Mouse (Mus musculus): Measurements from ENCODE around the gene Pigg. TPM values are rescaled to one million over a fixed set of nuclear protein-coding genes. Genes with fewer than 3 reads are reported as not detected.

Pigg gene
- total and polyA plus RNA-seq, 2 experiments from 2014 or later: 2.5 to 7.2 TPM

DNA sequence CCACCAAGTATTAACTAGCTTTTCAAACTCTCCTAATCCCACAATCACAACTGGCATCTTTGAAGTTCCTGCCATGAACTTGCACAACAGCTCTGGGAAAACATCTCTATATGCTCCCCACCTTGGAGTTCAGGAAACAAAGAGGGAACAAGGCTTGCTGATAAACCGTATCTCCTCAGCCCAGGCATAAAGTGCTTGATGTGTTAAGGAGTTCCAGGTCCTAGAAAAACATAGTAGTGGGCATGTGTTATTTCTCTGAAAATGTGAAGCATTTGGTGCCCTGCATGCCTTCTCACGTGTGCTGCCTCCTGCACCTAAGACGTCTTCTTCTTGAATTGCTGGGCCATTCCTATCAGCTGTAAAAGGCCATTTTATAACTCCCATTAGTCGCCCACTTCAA, 25.0 kb downstream of the Pigg start:
- ATAC-seq (no peak), DNase-seq (ENCODE audit: low spot score) (no peak)
- Histone ChIP-seq H3K27me3 (ENCODE audit: insufficient read depth, low read length) (no peaks in the 10 kb centered on the region), H3K9me3 (ENCODE audit: low read length) (no peaks in the 10 kb centered on the region), H3K4me1 (ENCODE audit: insufficient read depth, low read length) (no peaks in the 10 kb centered on the region), H3K9ac (replicated peaks; ENCODE audit: low read length) (no peak overlapping the region), H3K4me3 (ENCODE audit: low read length) (no peak overlapping the region), H3K4me2 (ENCODE audit: low read depth, low read length) (no peak overlapping the region), H3K27ac (no peak overlapping the region), H3K36me3 (ENCODE audit: insufficient read depth, low read length) (peaks cover 18% of the 10 kb centered on the region)
- no peak for TF ChIP-seq CTCF (IDR thresholded peaks at IDR 0.05; ENCODE audit: low read depth)
- 85% methylated on average over 4 of the region's 4 CpGs for WGBS

DNA sequence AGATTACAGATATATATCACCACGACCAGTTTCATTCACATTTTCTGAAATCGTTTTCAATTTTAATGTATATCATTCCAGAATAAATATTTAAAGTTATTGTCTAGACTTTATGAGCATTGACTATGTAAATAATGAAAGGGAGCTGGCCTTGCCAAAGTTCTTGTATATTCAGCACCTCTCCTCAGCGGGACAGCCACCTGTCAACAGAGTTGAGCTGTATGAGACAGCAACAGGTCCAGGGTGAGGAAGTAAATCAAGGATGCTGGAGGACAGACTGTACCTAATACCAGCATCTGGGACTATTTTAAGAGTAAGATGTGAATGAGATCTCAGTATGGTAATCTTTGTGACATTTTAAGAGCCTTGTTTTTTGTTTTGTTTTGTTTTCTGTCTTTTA, 25.6 kb downstream of the Pigg start:
- Histone ChIP-seq H3K9ac (replicated peaks; ENCODE audit: low read length) (no peak overlapping the region), H3K4me3 (ENCODE audit: low read length) (no peak overlapping the region), H3K36me3 (ENCODE audit: insufficient read depth, low read length) (peaks cover 15% of the 10 kb centered on the region), H3K4me2 (ENCODE audit: low read depth, low read length) (no peak overlapping the region), H3K27ac (no peak overlapping the region), H3K9me3 (ENCODE audit: low read length) (no peaks in the 10 kb centered on the region), H3K4me1 (ENCODE audit: insufficient read depth, low read length) (no peaks in the 10 kb centered on the region), H3K27me3 (ENCODE audit: insufficient read depth, low read length) (no peaks in the 10 kb centered on the region)
- ATAC-seq (no peak), DNase-seq (ENCODE audit: low spot score) (no peak)
- TF ChIP-seq CTCF (IDR thresholded peaks at IDR 0.05; ENCODE audit: low read depth): no peak
- WGBS: 89% methylated on average over 3 of the region's 3 CpGs

DNA sequence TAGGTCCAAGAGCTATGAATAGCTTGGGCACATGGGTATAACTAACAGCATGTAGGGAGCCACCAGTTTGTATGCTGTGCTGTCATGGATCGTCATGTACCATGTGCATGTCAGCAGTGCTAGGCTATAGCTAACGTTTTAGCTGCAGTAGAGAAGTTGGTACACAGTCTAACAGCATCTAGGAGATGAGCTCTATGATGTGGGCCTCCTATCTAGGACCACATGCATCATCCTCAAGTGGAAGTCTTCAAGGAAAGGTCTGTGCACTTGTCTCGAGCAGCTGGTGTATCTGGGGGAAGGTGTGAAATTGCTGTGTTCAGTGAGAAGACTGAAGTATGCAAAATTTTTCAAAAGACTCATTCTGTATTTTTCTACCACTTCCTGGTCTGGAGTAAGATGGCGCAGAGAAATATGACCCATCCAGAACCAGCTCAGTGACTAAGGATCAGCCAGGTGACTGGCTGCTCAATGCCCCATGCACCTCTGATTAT, 31.3 kb downstream of the Pigg start:
- Histone ChIP-seq H3K4me2 (ENCODE audit: low read depth, low read length) (no peak overlapping the region), H3K27ac (no peak overlapping the region), H3K9me3 (ENCODE audit: low read length) (no peaks in the 10 kb centered on the region), H3K4me3 (ENCODE audit: low read length) (no peak overlapping the region), H3K36me3 (ENCODE audit: insufficient read depth, low read length) (peaks cover 31% of the 10 kb centered on the region), H3K9ac (replicated peaks; ENCODE audit: low read length) (no peak overlapping the region), H3K4me1 (ENCODE audit: insufficient read depth, low read length) (no peaks in the 10 kb centered on the region), H3K27me3 (ENCODE audit: insufficient read depth, low read length) (no peaks in the 10 kb centered on the region)
- WGBS: 92% methylated on average over 4 of the region's 4 CpGs
- DNase-seq (ENCODE audit: low spot score) (no peak), ATAC-seq (no peak)
- no peak for TF ChIP-seq CTCF (IDR thresholded peaks at IDR 0.05; ENCODE audit: low read depth)

DNA sequence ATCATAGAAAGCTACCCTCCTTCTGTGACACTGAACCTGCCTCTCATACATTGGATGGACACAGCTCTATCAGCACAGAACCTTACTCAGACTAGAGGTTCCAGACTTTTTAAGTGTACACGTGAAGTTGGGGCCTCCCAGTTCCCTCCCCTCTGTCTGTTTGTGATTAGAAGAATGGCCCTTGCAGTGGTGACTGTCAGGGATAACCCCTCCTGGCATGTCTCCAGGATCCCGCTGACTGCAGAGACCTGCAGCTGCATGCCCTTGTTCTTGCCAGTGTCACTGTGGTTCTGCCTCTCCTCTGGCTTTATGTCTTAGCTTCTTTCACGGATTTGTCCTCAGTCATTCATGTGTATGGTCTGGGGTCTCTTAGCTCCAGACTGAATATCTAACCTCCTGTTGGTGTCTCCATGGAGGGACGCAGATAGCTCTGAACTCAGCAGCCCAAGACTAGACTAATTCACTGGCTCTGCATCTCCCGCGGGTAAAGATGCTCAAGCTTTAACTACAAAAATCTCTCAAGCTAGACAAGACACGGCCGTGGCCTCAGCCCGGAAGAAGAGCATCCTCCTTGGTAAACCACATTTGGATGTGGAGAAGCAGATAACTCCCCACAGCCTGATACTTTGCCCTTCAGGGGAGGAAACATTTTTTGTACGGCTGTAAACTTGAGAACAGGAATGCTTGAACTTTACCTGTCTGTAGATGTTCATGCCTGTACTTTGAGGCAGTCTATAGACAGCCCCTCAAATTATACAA, 33.1 kb downstream of the Pigg start:
- ATAC-seq (no peak), DNase-seq (ENCODE audit: low spot score) (no peak)
- no peak overlapping the region for H3K9ac ChIP-seq (replicated peaks; ENCODE audit: low read length)
- H3K9me3 ChIP-seq (ENCODE audit: low read length): no peaks in the 10 kb centered on the region
- H3K36me3 ChIP-seq (ENCODE audit: insufficient read depth, low read length): peaks cover 31% of the 10 kb centered on the region
- no peaks in the 10 kb centered on the region for H3K4me1 ChIP-seq (ENCODE audit: insufficient read depth, low read length)
- H3K27ac ChIP-seq: no peak overlapping the region
- H3K4me2 ChIP-seq (ENCODE audit: low read depth, low read length): no peak overlapping the region
- TF ChIP-seq CTCF (IDR thresholded peaks at IDR 0.05; ENCODE audit: low read depth): no peak
- H3K27me3 ChIP-seq (ENCODE audit: insufficient read depth, low read length): no peaks in the 10 kb centered on the region
- WGBS: 82% methylated on average over 10 of the region's 10 CpGs
- H3K4me3 ChIP-seq (ENCODE audit: low read length): no peak overlapping the region

DNA sequence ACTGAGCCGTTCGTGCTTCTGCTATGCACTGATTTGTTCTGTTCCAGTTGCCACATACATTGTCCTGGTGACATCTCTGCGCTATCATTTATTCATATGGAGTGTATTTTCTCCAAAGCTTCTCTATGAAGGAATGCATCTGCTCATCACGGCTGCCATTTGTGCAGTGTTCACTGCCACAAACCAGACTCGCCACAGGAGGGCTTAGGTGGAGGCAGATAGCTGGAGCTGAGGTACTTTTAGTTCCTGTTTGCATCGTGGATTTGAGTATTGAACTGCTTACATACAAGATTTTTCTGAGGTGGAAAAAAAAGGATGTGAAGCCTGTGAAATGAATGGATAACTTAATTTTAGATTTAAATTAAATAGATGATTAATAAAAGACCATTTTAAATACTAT, 35.4 kb downstream of the Pigg start:
- no peak for DNase-seq (ENCODE audit: low spot score)
- Histone ChIP-seq H3K27me3 (ENCODE audit: insufficient read depth, low read length) (no peaks in the 10 kb centered on the region), H3K27ac (no peak overlapping the region), H3K36me3 (ENCODE audit: insufficient read depth, low read length) (peaks cover 31% of the 10 kb centered on the region; the same call in 1 of the 2 replicates), H3K9ac (replicated peaks; ENCODE audit: low read length) (no peak overlapping the region), H3K4me3 (ENCODE audit: low read length) (no peak overlapping the region), H3K4me2 (ENCODE audit: low read depth, low read length) (no peak overlapping the region), H3K4me1 (ENCODE audit: insufficient read depth, low read length) (no peaks in the 10 kb centered on the region), H3K9me3 (ENCODE audit: low read length) (no peaks in the 10 kb centered on the region)
- TF ChIP-seq CTCF (IDR thresholded peaks at IDR 0.05; ENCODE audit: low read depth): no peak; the same call in 1 of the 2 replicates
- 85% methylated on average over 6 of the region's 6 CpGs for WGBS
- ATAC-seq: no peak

DNA sequence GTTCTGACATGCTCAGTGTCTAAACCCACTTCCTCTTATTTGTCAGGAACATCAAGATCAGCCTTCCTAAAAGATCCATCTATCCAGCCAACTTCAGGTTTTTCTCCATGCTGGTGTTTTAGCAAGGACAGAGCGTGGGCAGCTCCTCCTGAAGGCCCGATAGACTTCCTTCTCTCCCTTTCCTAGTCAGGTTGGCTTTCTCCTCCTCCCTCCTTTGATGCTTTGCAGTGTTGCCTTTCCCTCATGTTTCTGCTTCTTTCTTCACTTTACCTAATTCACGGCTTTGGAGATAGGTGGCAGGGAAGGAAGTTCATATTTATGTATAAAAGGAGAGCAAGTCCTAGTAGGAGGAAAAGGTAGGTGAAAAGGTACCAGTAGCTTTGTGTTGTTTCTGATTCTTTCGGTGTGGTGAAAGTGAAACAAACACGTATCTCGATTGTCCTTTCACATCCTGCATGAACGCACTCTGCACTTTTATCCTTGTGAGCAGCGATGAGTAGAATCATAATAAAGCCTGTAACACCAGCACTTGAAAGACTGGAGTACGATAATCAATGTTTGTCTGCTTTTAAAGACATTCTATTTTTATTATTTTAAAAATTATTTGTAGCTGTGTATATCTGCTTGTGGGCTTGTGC, 37.2 kb downstream of the Pigg start:
- TF ChIP-seq CTCF (IDR thresholded peaks at IDR 0.05; ENCODE audit: low read depth): no peak
- Histone ChIP-seq H3K9me3 (ENCODE audit: low read length) (no peaks in the 10 kb centered on the region), H3K36me3 (ENCODE audit: insufficient read depth, low read length) (peaks cover 20% of the 10 kb centered on the region; the same call in 1 of the 2 replicates), H3K27ac (no peak overlapping the region), H3K27me3 (ENCODE audit: insufficient read depth, low read length) (no peaks in the 10 kb centered on the region), H3K4me1 (ENCODE audit: insufficient read depth, low read length) (no peaks in the 10 kb centered on the region), H3K4me3 (ENCODE audit: low read length) (no peak overlapping the region), H3K4me2 (ENCODE audit: low read depth, low read length) (no peak overlapping the region), H3K9ac (replicated peaks; ENCODE audit: low read length) (no peak overlapping the region)
- ATAC-seq (no peak), DNase-seq (ENCODE audit: low spot score) (no peak)
- 95% methylated on average over 9 of the region's 9 CpGs for WGBS

DNA sequence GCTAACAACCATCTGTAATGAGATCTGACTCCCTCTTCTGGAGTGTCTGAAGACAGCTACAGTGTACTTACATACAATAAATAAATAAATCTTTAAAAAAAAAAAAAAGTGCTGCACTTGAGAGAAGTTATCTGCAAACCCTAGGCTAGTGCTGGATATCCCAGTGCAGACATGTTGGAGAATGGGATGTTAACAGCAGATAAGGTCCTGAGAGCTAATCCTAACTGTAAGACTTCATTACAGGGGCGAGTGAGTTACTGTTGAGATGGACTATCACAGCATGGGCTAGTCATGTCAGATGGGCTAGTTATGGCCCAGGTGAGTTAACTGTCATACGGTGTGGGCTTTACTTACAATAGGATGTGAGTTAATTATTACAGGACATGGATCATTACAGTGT, 41.6 kb downstream of the Pigg start:
- Histone ChIP-seq H3K9me3 (ENCODE audit: low read length) (no peaks in the 10 kb centered on the region), H3K27ac (no peak overlapping the region), H3K27me3 (ENCODE audit: insufficient read depth, low read length) (no peaks in the 10 kb centered on the region), H3K36me3 (ENCODE audit: insufficient read depth, low read length) (no peaks in the 10 kb centered on the region; the same call in 1 of the 2 replicates), H3K4me1 (ENCODE audit: insufficient read depth, low read length) (no peaks in the 10 kb centered on the region), H3K4me2 (ENCODE audit: low read depth, low read length) (no peak overlapping the region), H3K4me3 (ENCODE audit: low read length) (no peak overlapping the region), H3K9ac (replicated peaks; ENCODE audit: low read length) (no peak overlapping the region)
- 88% methylated on average over 2 of the region's 2 CpGs for WGBS
- TF ChIP-seq CTCF (IDR thresholded peaks at IDR 0.05; ENCODE audit: low read depth): no peak
- ATAC-seq (no peak), DNase-seq (ENCODE audit: low spot score) (no peak)

Measured in hindbrain, postnatal 0 days (tissue).